Mouse (Mus musculus): ENCODE data around the gene Cpxm1. TPM values are rescaled to one million over a fixed set of nuclear protein-coding genes. Genes with fewer than 3 reads are reported as not detected.
A peak's percentile ranks its signal among the peaks of the same experiment; 100 is the strongest.

Gene Cpxm1
- polyA plus RNA-seq, 1 experiment from 2014 or later = 34.3 TPM

DNA sequence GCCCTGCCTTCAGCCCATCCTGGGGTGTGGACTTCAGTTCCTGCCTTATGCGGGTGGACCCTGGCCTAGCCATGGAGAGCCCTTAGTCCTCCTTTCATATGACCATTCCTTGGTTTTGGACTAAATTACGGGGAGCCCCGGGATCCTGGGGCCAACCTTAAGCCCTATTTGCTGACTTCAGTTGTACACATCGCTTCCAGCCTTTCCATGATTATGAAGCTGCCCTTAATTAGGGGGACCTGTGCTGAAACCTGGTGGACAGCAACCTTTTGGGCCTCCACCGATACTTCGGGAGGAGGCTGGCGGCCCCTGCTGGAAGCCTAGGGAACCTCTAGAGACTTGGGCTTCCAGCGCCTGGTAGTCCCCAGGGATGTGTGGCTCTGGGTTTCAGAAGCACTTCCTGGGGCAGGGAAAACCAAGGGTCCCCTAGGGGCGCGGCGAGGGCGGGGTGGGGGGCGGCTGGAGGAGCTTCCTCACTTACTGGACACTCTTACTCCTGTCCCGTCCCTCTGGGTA lies 34.8 kb downstream of the Cpxm1 start:
- Histone ChIP-seq H3K4me2 (replicated peaks) (no peak overlapping the region), H3K36me3 (no peaks in the 10 kb centered on the region), H3K9ac (no peak overlapping the region), H3K4me1 (peaks cover 16% of the 10 kb centered on the region; the same call in 1 of the 2 replicates), H3K27me3 (replicated peaks) (peaks cover 53% of the 10 kb centered on the region), H3K27ac (no peak overlapping the region), H3K9me3 (no peaks in the 10 kb centered on the region), H3K4me3 (no peak overlapping the region)
- ATAC-seq (ENCODE audit: low FRiP score, low read depth) = 0 out of 2 replicates have a peak, but pooled peaks have one; percentile 37
- 4% methylated on average over 14 of the region's 14 CpGs for WGBS

DNA sequence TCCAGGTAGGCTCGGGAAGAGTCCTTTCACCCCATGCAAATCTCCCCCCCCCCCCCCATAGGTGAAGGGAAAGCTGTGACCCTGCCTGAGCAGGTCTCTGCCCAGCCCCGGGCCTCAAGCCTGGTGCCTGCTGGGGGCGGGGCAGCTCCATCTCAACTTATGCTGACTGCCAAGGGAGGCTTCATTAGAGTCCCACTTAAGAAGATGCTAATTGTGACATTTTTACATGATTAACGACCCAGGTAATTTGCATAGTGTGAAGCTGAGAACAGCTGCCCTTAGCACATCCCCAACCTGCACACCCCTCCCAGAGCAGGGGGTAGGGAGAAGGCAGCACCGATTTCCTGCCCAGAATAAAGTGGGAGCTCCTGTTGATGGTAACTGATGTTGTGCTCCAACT lies 38.5 kb downstream of the Cpxm1 start:
- Histone ChIP-seq H3K9me3 (no peaks in the 10 kb centered on the region), H3K36me3 (no peaks in the 10 kb centered on the region), H3K27me3 (replicated peaks) (peaks cover 51% of the 10 kb centered on the region), H3K4me2 (replicated peaks) (no peak overlapping the region), H3K9ac (no peak overlapping the region), H3K4me3 (no peak overlapping the region), H3K4me1 (peaks cover 10% of the 10 kb centered on the region; the same call in 1 of the 2 replicates), H3K27ac (no peak overlapping the region)
- 23% methylated on average over 5 of the region's 5 CpGs for WGBS
- no peak for ATAC-seq (ENCODE audit: low FRiP score, low read depth)

DNA sequence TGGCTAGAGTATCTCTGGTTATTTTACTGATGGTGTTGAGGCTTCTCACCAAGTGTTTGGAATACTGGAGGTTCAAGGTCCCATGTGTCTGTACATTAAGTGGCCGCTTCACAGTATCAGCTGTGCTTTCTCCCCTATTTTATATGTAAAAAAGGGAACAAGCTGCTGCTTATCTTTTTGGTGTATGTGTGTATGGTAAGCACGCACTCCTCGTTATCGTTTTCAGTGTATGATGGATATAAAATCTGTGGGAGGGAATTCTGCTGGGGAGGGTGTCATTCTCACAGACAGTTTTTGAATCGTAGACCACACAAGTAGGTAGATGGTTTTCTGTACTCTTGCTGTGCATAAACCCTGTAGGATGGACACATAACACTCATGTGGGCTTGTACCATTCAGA lies 39.8 kb downstream of the Cpxm1 start:
- no peak overlapping the region for H3K27ac ChIP-seq
- H3K9ac ChIP-seq = no peak overlapping the region
- ATAC-seq (ENCODE audit: low FRiP score, low read depth) = no peak
- H3K4me1 ChIP-seq = peaks cover 10% of the 10 kb centered on the region; the same call in 1 of the 2 replicates
- no peaks in the 10 kb centered on the region for H3K36me3 ChIP-seq
- peaks cover 38% of the 10 kb centered on the region for H3K27me3 ChIP-seq (replicated peaks)
- WGBS = 91% methylated on average over 5 of the region's 5 CpGs
- H3K4me2 ChIP-seq (replicated peaks) = no peak overlapping the region
- H3K4me3 ChIP-seq = no peak overlapping the region
- no peaks in the 10 kb centered on the region for H3K9me3 ChIP-seq

DNA sequence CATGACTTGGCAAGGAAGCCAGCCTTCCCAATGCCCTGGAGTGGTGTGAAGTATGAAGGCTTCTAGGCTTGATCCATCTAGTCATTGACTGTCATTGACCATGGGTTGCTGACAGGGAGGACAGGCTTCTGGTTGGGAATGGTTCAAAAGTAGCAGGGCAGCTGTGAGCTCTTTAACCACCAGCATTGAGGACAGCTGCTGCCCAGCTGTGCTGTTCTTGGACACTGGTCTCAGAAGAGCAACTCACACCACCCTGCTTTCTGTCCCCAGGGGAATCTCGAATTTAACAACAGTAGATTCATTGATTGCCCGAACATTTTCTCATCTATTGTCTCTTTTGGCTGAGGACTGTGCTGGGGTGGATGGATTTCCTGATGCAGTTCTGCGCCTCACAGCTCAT lies 43.5 kb downstream of the Cpxm1 start:
- WGBS = 66% methylated on average over 3 of the region's 3 CpGs
- Histone ChIP-seq H3K9me3 (no peaks in the 10 kb centered on the region), H3K4me1 (no peaks in the 10 kb centered on the region; the same call in 1 of the 2 replicates), H3K9ac (no peak overlapping the region), H3K4me3 (no peak overlapping the region), H3K4me2 (replicated peaks) (no peak overlapping the region), H3K36me3 (no peaks in the 10 kb centered on the region), H3K27me3 (replicated peaks) (peaks cover 3% of the 10 kb centered on the region; the same call in 1 of the 2 replicates), H3K27ac (no peak overlapping the region)
- ATAC-seq (ENCODE audit: low FRiP score, low read depth) = no peak

DNA sequence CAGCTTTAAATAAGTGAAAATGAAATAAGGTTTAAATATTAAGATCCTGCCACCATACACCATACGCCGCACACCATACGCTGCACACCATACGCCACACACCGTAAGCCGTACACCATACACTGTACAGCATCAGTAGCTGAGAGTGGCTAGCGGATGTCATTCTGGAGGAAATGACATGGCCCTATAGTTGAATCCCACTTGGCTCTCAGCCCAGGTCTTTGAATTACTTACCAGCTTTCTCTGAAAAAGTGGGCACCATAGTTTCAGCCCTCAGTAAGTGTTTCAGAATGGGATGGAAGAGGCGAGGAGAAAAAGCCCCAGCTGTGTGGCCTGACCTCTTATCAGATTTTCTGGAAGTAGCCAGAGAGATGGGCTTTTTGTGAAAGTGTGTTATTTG lies 44.0 kb downstream of the Cpxm1 start:
- Histone ChIP-seq H3K36me3 (no peaks in the 10 kb centered on the region), H3K9me3 (no peaks in the 10 kb centered on the region), H3K27me3 (replicated peaks) (no peaks in the 10 kb centered on the region), H3K4me3 (no peak overlapping the region), H3K4me1 (no peaks in the 10 kb centered on the region; the same call in 1 of the 2 replicates), H3K9ac (no peak overlapping the region), H3K27ac (no peak overlapping the region), H3K4me2 (replicated peaks) (no peak overlapping the region)
- ATAC-seq (ENCODE audit: low FRiP score, low read depth) = no peak
- WGBS = 95% methylated on average over 8 of the region's 8 CpGs

DNA sequence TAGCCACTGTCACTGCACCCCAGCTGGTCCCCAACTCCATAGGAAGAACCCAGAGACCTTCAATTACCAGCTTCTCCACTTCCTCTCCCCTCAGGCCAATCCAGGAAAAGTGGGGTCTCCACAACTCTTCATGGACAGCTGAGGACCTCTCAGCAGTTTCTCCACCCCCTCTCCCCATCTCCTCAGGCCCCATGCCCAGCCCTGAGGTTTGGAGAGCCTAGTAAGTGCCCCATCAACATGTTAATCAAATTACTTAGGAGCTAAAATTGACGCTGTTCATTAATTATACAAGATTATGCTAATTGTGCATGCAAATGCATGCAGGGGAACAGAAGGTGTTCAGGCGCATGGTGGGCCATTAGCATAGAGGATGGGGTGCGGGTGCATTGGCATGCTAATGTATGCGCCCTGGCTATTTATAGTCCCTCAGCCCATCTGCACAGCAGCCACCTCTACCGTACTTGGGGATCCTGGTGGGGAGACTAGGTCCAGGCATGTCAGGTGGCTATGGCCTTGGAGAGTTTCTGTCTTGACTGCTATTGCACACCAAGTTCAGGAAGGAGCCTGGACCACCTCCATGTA lies 45.5 kb downstream of the Cpxm1 start:
- no peaks in the 10 kb centered on the region for H3K9me3 ChIP-seq
- H3K4me2 ChIP-seq (replicated peaks) = no peak overlapping the region
- H3K4me1 ChIP-seq = no peaks in the 10 kb centered on the region; the same call in 1 of the 2 replicates
- 30% methylated on average over 5 of the region's 5 CpGs for WGBS
- H3K27me3 ChIP-seq (replicated peaks) = no peaks in the 10 kb centered on the region
- no peaks in the 10 kb centered on the region for H3K36me3 ChIP-seq
- H3K4me3 ChIP-seq = no peak overlapping the region
- ATAC-seq (ENCODE audit: low FRiP score, low read depth) = peak; percentile 71
- no peak overlapping the region for H3K27ac ChIP-seq
- no peak overlapping the region for H3K9ac ChIP-seq

DNA sequence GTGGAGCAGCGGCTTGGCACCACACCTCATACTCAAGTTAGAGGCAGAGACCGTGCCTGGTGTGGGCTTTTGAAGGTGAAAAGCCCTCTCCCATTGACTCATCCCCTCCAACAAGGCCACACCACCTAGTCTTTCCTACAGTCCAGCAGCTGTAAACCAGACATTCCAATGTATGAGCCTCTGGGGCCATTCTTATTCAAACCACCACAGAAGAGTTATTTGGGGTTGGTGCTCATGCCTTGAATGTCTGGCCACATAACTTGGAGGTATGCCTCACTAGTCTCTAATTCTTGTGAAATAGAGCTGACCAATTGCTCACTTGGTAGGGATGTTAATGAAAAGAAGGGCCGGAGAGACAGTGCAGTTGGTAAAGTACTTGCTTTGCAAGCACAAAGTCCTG lies 47.0 kb downstream of the Cpxm1 start:
- ATAC-seq (ENCODE audit: low FRiP score, low read depth) = no peak
- 0 out of 2 replicates have a peak, but pooled peaks cover 4% of the 10 kb centered on the region for H3K27me3 ChIP-seq (replicated peaks)
- H3K9me3 ChIP-seq = no peaks in the 10 kb centered on the region
- H3K4me3 ChIP-seq = no peak overlapping the region
- no peak overlapping the region for H3K27ac ChIP-seq
- WGBS = 95% methylated on average over 3 of the region's 3 CpGs
- no peak overlapping the region for H3K4me2 ChIP-seq (replicated peaks)
- H3K4me1 ChIP-seq = no peaks in the 10 kb centered on the region; the same call in 1 of the 2 replicates
- no peaks in the 10 kb centered on the region for H3K36me3 ChIP-seq
- H3K9ac ChIP-seq = no peak overlapping the region

DNA sequence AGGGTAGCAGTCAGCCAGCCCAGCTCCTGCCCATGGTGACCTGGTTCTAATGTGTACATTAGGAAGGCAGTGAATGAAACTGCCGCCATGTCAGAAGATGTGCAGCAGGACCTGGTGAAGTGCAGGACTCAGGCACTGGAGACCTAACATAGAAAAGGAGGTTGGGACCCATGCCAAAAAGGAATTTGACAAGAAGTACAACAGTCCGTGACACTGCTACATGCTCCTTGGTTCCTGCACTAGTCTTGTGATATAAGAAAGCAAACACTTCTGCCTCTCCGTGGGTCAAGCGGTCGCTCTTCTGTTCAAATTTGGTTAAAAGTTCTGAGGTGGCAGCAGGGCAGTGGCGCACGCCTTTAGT lies 56.2 kb downstream of the Cpxm1 start:
- Histone ChIP-seq H3K27ac (no peak overlapping the region), H3K4me2 (replicated peaks) (no peak overlapping the region), H3K27me3 (replicated peaks) (0 out of 2 replicates have a peak, but pooled peaks cover 4% of the 10 kb centered on the region), H3K9ac (no peak overlapping the region), H3K9me3 (no peaks in the 10 kb centered on the region), H3K4me1 (no peaks in the 10 kb centered on the region), H3K4me3 (no peak overlapping the region), H3K36me3 (no peaks in the 10 kb centered on the region)
- 92% methylated on average over 7 of the region's 7 CpGs for WGBS
- ATAC-seq (ENCODE audit: low FRiP score, low read depth) = no peak

Other genes starting within 250 kb of the Cpxm1 start
- gene Snrpb, start 218.2 kb downstream of the Cpxm1 start, polyA plus RNA-seq (2016; fragmentation: Nextera tagmentation; extraction: Ambion mirVana) = 516 and 550 TPM in 2 replicates
- not detected in 2 replicates for gene Tmc2, start 202.4 kb downstream of the Cpxm1 start, polyA plus RNA-seq (2016; fragmentation: Nextera tagmentation; extraction: Ambion mirVana)
- 288 and 289 TPM in 2 replicates for gene Nop56, start 123.1 kb downstream of the Cpxm1 start, polyA plus RNA-seq (2016; fragmentation: Nextera tagmentation; extraction: Ambion mirVana)
- 128 and 133 TPM in 2 replicates for gene Idh3b, start 113.0 kb downstream of the Cpxm1 start, polyA plus RNA-seq (2016; fragmentation: Nextera tagmentation; extraction: Ambion mirVana)
- gene Ebf4, start 102.4 kb downstream of the Cpxm1 start, polyA plus RNA-seq (2016; fragmentation: Nextera tagmentation; extraction: Ambion mirVana) = 3.8 and 4.3 TPM in 2 replicates
- gene Gm28372, start 7.7 kb upstream of the Cpxm1 start, polyA plus RNA-seq (2016; fragmentation: Nextera tagmentation; extraction: Ambion mirVana) = 0.10 and 0.13 TPM in 2 replicates
- gene 1700020A23Rik, start 7.7 kb upstream of the Cpxm1 start, polyA plus RNA-seq (2016; fragmentation: Nextera tagmentation; extraction: Ambion mirVana) = 0.29 TPM in 1 of 2 replicates, not detected in the other
- gene Tmem239, start 8.9 kb upstream of the Cpxm1 start, polyA plus RNA-seq (2016; fragmentation: Nextera tagmentation; extraction: Ambion mirVana) = not detected in 2 replicates
- 104 and 120 TPM in 2 replicates for gene Vps16, start 26.8 kb upstream of the Cpxm1 start, polyA plus RNA-seq (2016; fragmentation: Nextera tagmentation; extraction: Ambion mirVana)
- 11.8 TPM in 2 replicates for gene Pced1a, start 27.1 kb upstream of the Cpxm1 start, polyA plus RNA-seq (2016; fragmentation: Nextera tagmentation; extraction: Ambion mirVana)
- 114 and 124 TPM in 2 replicates for gene Ptpra, start 52.7 kb upstream of the Cpxm1 start, polyA plus RNA-seq (2016; fragmentation: Nextera tagmentation; extraction: Ambion mirVana)
- gene Mrps26, start 166.2 kb upstream of the Cpxm1 start, polyA plus RNA-seq (2016; fragmentation: Nextera tagmentation; extraction: Ambion mirVana) = 77.7 and 80.8 TPM in 2 replicates
- gene Oxt, start 178.6 kb upstream of the Cpxm1 start, polyA plus RNA-seq (2016; fragmentation: Nextera tagmentation; extraction: Ambion mirVana) = not detected in 2 replicates
- not detected in 2 replicates for gene Avp, start 185.0 kb upstream of the Cpxm1 start, polyA plus RNA-seq (2016; fragmentation: Nextera tagmentation; extraction: Ambion mirVana)
- 15.1 and 17.2 TPM in 2 replicates for gene Fastkd5, start 232.5 kb upstream of the Cpxm1 start, polyA plus RNA-seq (2016; fragmentation: Nextera tagmentation; extraction: Ambion mirVana)
- 13.1 and 14.4 TPM in 2 replicates for gene Ubox5, start 232.5 kb upstream of the Cpxm1 start, polyA plus RNA-seq (2016; fragmentation: Nextera tagmentation; extraction: Ambion mirVana)
- 7.5 and 8.2 TPM in 2 replicates for gene Lzts3, start 245.2 kb upstream of the Cpxm1 start, polyA plus RNA-seq (2016; fragmentation: Nextera tagmentation; extraction: Ambion mirVana)

Data from neural tube, embryonic 12.5 days (tissue).